Mouse (Mus musculus): Measurements from ENCODE around the gene Tfr2. TPM values are rescaled to one million over a fixed set of nuclear protein-coding genes. Genes with fewer than 3 reads are reported as not detected.

Gene Tfr2
- polyA plus RNA-seq (2014; fragmentation: Illumina TruSeq; extraction: RNeasy Lipid Tissue Mini Kit (QIAGEN cat#74804); ENCODE audit: insufficient read depth, low read depth, low replicate concordance): not detected

DNA sequence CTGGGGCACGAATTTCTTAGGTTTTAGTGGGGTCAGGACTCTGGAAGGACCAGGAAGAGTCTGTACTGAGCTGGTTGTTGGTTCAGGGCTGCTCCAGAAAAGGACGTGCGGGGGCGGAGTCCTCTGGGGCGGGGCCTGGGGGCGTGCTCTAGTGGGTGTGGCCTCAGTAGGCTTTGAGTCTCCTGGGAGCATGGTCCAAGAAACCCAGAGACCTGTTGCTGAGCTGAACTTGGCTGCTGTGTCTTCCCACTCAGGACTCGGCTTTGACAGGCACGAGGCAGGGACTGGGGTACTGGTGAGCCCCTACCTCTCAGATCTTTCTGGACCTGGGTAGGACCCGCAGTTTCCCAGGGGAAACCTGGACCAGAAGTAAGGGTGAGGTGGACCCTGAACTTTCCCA is at the start of gene Tfr2:
Gene Tfr2 (plus strand): TSS at position 176 of the 400 bp plus-strand sequence.

DNA sequence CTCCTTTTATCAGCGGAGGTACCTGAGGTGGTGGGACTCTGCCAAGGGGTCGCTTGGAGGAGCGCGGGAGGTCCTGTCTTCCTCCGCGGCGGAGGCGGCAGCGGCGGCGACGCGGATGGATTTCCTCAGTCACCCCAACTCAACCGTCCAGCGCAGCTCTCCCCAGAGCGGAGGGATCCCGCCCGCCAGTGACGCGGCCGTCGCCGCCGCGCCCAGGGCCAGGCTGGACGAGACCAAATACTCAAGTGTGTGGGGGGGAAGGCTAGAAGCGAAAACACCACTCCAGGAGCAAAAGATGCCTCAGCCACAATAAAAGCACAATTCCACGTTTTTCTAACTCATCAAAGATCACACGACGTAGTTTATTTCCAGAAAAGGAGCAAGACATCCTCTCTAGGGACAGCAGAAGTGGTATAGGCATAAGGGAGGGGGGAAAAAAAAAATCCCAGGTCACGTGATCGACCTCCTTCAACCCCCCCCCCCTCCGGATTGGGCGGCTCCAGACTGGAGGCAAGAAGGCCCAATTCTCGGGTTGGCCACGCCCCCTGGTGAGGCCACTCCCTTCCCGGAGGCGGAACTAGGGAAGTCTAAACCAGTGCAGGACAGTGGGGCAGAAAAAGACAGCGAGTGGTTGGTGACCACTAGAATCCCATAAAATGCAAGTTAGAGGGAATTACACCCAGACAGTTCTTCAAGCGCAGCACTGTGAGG is 36.4 kb upstream of the Tfr2 start, which contains the start of the genes Epo and Gnb2:
Gene Epo (minus strand): TSS at position 126 of the 711 bp plus-strand sequence.
Gene Gnb2 (minus strand): TSS at position 394 of the 711 bp plus-strand sequence.

DNA sequence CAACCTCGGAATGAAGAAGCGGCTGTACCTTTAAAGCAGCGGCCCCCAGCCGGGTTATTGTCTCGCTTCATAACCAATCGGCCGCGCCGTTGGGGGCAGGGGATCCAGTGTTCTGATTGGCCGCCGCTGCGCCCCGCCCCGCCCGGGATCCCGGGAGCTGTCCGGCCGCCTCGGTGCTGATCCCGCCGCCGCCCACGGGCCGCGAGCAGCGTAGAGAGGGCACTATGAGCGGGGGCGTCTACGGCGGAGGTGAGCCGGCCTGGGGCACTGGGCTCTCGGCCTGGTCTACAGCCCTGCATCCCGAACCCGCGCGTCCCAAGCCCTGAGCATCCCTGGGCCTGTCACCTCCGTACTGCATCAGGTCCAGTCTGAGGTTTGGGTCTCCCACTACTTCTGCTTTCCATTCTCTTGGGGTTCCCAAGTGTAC is 16.2 kb upstream of the Tfr2 start, which contains the start of gene Actl6b:
Gene Actl6b (plus strand): TSS at position 107 of the 427 bp plus-strand sequence.

DNA sequence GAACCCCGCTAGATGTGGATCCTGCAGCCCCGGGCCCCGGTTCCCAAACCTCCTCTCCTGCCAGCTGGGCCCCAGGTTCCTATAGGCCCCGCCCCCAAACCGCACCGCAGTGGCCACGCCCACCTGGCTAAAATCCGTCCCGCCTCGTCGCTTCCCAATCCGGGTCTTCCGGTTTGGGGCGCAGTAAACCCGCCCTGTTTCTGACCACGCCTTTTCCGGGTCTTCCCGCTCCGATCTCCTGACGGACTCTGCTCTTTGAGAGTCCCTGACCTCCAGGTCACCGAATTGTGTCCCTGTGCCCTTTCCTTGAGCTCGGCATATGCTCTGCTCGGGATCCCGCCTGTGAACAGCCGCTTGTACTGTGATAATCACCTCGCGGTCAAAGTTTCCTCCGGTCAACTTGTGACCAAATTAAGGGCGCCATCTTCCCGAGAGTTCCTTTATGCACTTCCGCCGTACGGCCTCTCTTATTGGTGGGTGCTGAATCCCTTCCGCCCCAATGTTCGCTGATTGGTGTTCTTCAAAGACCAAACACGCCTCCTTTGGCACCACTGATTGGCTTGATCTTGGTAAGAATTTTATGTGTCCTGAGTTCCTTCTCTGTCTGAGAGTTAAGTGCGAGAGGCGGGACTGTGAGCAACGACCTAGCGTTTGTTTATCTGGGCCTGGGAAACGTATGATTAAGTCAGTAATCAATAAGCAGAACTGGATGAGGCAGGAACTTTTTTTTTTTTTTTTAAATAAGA is 31.2 kb downstream of the Tfr2 start, which contains the start of gene Mospd3:
Gene Mospd3 (minus strand): TSS at position 440 of the 746 bp plus-strand sequence.

DNA sequence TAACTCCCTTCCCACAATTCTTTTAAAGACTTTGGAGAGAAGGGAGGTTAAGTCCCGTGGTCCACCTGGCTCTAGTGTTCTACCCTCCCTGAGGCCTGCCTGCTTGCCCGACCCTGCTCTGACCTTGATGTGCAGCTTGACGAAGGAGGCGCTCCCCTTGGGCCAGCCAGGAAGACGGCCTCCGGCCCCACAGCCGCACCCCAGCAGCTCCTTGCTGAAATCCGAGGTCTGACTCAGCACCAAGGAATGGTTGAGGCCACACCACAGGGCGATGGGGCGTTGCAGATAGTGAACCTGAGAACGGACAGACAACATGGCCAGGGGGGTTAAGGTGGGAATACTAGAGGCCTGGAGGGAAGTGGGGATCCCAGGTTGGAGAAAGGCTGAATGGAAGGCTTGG is 43.9 kb downstream of the Tfr2 start, which contains the start of gene Pcolce:
Gene Pcolce (minus strand): TSS at position 235 of the 400 bp plus-strand sequence.

DNA sequence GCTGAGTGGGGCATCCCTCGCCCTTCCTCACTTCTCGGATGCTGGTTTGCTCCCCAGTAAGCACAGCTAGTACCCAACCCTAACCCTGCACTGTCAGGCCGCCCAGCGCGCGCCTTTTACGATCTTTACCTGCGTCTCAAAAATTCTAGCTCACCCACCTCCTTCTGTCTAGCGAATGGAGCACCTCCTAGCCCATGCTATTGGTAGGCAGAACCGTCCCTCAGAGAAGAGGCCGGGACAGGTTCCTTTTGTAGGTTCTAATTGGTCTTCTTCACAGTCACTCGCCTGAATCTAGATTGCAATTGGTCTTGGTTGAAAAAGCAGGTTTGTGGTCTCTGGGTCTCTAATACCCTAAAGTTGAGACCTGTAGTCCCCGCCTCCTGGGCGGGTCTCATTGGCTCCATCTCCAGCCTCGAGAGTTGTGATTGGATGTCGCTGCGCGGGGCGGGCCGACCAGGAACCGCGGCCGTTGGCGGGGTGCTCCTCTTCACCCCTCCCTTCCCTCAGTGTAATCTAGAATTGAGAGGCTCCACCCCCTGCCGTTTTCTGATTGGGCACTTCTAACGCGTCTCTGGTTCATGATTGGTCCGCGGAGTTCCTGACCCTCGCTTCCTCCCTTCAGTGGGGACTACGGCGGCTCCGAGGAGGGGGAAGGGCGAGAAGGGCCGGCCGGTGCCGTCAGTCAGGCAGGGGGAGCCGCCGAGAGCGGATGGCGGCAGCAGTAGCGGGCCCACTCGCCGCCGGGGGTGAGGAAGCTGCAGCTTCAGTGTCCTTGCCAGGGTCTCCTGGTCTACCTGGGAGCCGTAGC is 59.1 kb downstream of the Tfr2 start, which contains the start of the genes Fbxo24, Lrch4 and Gm20605:
Gene Fbxo24 (minus strand): TSS at position 505 of the 808 bp plus-strand sequence.
Gene Lrch4 (plus strand): TSS at position 624 of the 808 bp plus-strand sequence.
Gene Gm20605 (plus strand): TSS at position 678 of the 808 bp plus-strand sequence.

Other genes starting within 250 kb of the Tfr2 start
- 6.6 TPM for gene Slc12a9, start 236.2 kb upstream of the Tfr2 start, polyA plus RNA-seq (2014; fragmentation: Illumina TruSeq; extraction: RNeasy Lipid Tissue Mini Kit (QIAGEN cat#74804); ENCODE audit: insufficient read depth, low read depth, low replicate concordance)
- 37.0 TPM for gene Ephb4, start 219.7 kb upstream of the Tfr2 start, polyA plus RNA-seq (2014; fragmentation: Illumina TruSeq; extraction: RNeasy Lipid Tissue Mini Kit (QIAGEN cat#74804); ENCODE audit: insufficient read depth, low read depth, low replicate concordance)
- gene Zan, start 92.8 kb upstream of the Tfr2 start, polyA plus RNA-seq (2014; fragmentation: Illumina TruSeq; extraction: RNeasy Lipid Tissue Mini Kit (QIAGEN cat#74804); ENCODE audit: insufficient read depth, low read depth, low replicate concordance): 0.04 TPM
- 19.3 TPM for gene Pop7, start 67.3 kb upstream of the Tfr2 start, polyA plus RNA-seq (2014; fragmentation: Illumina TruSeq; extraction: RNeasy Lipid Tissue Mini Kit (QIAGEN cat#74804); ENCODE audit: insufficient read depth, low read depth, low replicate concordance)
- 8.9 TPM for gene Gigyf1, start 51.3 kb upstream of the Tfr2 start, polyA plus RNA-seq (2014; fragmentation: Illumina TruSeq; extraction: RNeasy Lipid Tissue Mini Kit (QIAGEN cat#74804); ENCODE audit: insufficient read depth, low read depth, low replicate concordance)
- gene Epo, start 36.6 kb upstream of the Tfr2 start, polyA plus RNA-seq (2014; fragmentation: Illumina TruSeq; extraction: RNeasy Lipid Tissue Mini Kit (QIAGEN cat#74804); ENCODE audit: insufficient read depth, low read depth, low replicate concordance): not detected
- 420 TPM for gene Gnb2, start 36.3 kb upstream of the Tfr2 start, polyA plus RNA-seq (2014; fragmentation: Illumina TruSeq; extraction: RNeasy Lipid Tissue Mini Kit (QIAGEN cat#74804); ENCODE audit: insufficient read depth, low read depth, low replicate concordance)
- gene Actl6b, start 16.3 kb upstream of the Tfr2 start, polyA plus RNA-seq (2014; fragmentation: Illumina TruSeq; extraction: RNeasy Lipid Tissue Mini Kit (QIAGEN cat#74804); ENCODE audit: insufficient read depth, low read depth, low replicate concordance): not detected
- gene Mospd3, start 31.2 kb downstream of the Tfr2 start, polyA plus RNA-seq (2014; fragmentation: Illumina TruSeq; extraction: RNeasy Lipid Tissue Mini Kit (QIAGEN cat#74804); ENCODE audit: insufficient read depth, low read depth, low replicate concordance): 19.9 TPM
- 121 TPM for gene Pcolce, start 43.9 kb downstream of the Tfr2 start, polyA plus RNA-seq (2014; fragmentation: Illumina TruSeq; extraction: RNeasy Lipid Tissue Mini Kit (QIAGEN cat#74804); ENCODE audit: insufficient read depth, low read depth, low replicate concordance)
- gene Fbxo24, start 59.2 kb downstream of the Tfr2 start, polyA plus RNA-seq (2014; fragmentation: Illumina TruSeq; extraction: RNeasy Lipid Tissue Mini Kit (QIAGEN cat#74804); ENCODE audit: insufficient read depth, low read depth, low replicate concordance): 1.0 TPM
- gene Lrch4, start 59.3 kb downstream of the Tfr2 start, polyA plus RNA-seq (2014; fragmentation: Illumina TruSeq; extraction: RNeasy Lipid Tissue Mini Kit (QIAGEN cat#74804); ENCODE audit: insufficient read depth, low read depth, low replicate concordance): 21.1 TPM
- gene Gm20605, start 59.3 kb downstream of the Tfr2 start, polyA plus RNA-seq (2014; fragmentation: Illumina TruSeq; extraction: RNeasy Lipid Tissue Mini Kit (QIAGEN cat#74804); ENCODE audit: insufficient read depth, low read depth, low replicate concordance): 9.9 TPM
- 19.7 TPM for gene Sap25, start 71.5 kb downstream of the Tfr2 start, polyA plus RNA-seq (2014; fragmentation: Illumina TruSeq; extraction: RNeasy Lipid Tissue Mini Kit (QIAGEN cat#74804); ENCODE audit: insufficient read depth, low read depth, low replicate concordance)
- gene Irs3, start 75.9 kb downstream of the Tfr2 start, polyA plus RNA-seq (2014; fragmentation: Illumina TruSeq; extraction: RNeasy Lipid Tissue Mini Kit (QIAGEN cat#74804); ENCODE audit: insufficient read depth, low read depth, low replicate concordance): 2.0 TPM
- gene Agfg2, start 114.9 kb downstream of the Tfr2 start, polyA plus RNA-seq (2014; fragmentation: Illumina TruSeq; extraction: RNeasy Lipid Tissue Mini Kit (QIAGEN cat#74804); ENCODE audit: insufficient read depth, low read depth, low replicate concordance): 9.6 TPM
- 0.86 TPM for gene Nyap1, start 171.8 kb downstream of the Tfr2 start, polyA plus RNA-seq (2014; fragmentation: Illumina TruSeq; extraction: RNeasy Lipid Tissue Mini Kit (QIAGEN cat#74804); ENCODE audit: insufficient read depth, low read depth, low replicate concordance)
- 50.7 TPM for gene Tsc22d4, start 175.9 kb downstream of the Tfr2 start, polyA plus RNA-seq (2014; fragmentation: Illumina TruSeq; extraction: RNeasy Lipid Tissue Mini Kit (QIAGEN cat#74804); ENCODE audit: insufficient read depth, low read depth, low replicate concordance)
- 31.5 TPM for gene Ppp1r35, start 209.0 kb downstream of the Tfr2 start, polyA plus RNA-seq (2014; fragmentation: Illumina TruSeq; extraction: RNeasy Lipid Tissue Mini Kit (QIAGEN cat#74804); ENCODE audit: insufficient read depth, low read depth, low replicate concordance)
- 30.7 TPM for gene Mepce, start 217.8 kb downstream of the Tfr2 start, polyA plus RNA-seq (2014; fragmentation: Illumina TruSeq; extraction: RNeasy Lipid Tissue Mini Kit (QIAGEN cat#74804); ENCODE audit: insufficient read depth, low read depth, low replicate concordance)
- 1.9 TPM for gene Zcwpw1, start 218.0 kb downstream of the Tfr2 start, polyA plus RNA-seq (2014; fragmentation: Illumina TruSeq; extraction: RNeasy Lipid Tissue Mini Kit (QIAGEN cat#74804); ENCODE audit: insufficient read depth, low read depth, low replicate concordance)

Data from lung, adult 10 weeks (tissue).